Mouse (Mus musculus): ENCODE results near the gene Crisp2.

DNA sequence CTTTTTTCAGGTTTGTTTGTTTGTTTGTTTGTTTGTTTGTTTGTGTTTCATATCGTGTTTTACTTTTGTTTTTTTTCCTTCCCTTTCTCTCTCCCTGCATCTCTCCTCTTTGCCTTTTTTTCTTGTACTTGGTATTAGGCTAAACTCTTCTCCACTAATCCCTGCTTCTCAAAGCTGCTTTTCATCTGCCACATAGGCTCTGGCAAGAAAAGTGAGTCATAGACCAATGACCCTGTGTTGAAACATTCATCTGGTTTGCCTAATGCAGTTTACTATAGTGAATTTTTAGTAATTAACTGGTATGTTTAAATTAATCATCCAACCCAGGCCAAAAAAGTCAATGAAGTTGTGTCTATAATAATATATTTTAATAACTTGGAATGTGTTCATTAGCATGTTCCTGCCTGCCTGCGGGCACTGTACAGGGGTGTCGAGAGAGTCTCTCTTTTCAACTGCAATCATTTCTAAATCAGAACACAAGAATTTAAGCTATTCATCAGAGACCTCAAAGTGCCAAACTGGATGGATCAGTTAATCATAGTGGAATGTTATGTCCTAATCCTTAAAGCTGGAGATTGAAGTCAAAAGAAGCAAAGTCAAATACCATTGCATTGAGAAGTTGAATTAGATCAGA, 4.0 kb downstream of the Crisp2 start:
- TF ChIP-seq CTCF (IDR thresholded peaks at IDR 0.05; ENCODE audit: insufficient read depth, low read length) (no peak), POLR2A (IDR thresholded peaks at IDR 0.05; ENCODE audit: borderline replicate concordance, extremely low read depth, low read depth, low read length) (no peak)
